Mouse (Mus musculus): Measurements from ENCODE around the gene Dlg2. TPM values are rescaled to one million over a fixed set of nuclear protein-coding genes. Genes with fewer than 3 reads are reported as not detected.

The Dlg2 gene
- polyA plus RNA-seq, 1 experiment from 2014 or later = 0.51 TPM

DNA sequence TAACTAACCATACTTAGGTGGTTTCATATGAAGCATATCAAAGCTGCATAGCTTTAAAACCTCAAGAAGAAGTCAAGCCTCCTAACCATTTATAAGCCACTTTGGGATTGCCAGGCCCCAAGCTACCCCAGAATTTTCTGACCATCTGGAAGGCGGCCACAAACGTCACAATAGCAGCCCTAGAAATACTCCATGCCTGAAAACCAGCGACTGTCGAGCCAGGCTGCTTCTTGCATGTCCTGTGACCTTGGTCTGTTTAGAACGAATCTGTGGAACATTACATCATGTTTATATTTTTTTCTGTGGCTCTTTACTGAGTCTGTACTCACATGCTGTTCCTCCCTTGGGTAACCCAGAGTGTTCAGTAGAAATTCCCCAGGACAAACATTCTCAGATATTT, 1355.7 kb downstream of the Dlg2 start:
- 58% methylated on average over 5 of the region's 5 CpGs for WGBS (ENCODE audit: insufficient replicate concordance)
- ATAC-seq (ENCODE audit: low read depth) = no peak
- Histone ChIP-seq H3K9me3 (replicated peaks; ENCODE audit: control insufficient read depth, low read length) (no peaks in the 10 kb centered on the region), H3K27ac (ENCODE audit: low read length) (no peak overlapping the region), H3K4me3 (ENCODE audit: low read depth, low read length) (no peak overlapping the region), H3K4me1 (ENCODE audit: control insufficient read depth, low read depth, low read length) (no peaks in the 10 kb centered on the region), H3K36me3 (ENCODE audit: control insufficient read depth, insufficient read depth) (no peaks in the 10 kb centered on the region), H3K9ac (ENCODE audit: low read depth, low read length) (no peak overlapping the region), H3K4me2 (ENCODE audit: low read depth, low read length) (no peak overlapping the region), H3K27me3 (ENCODE audit: control insufficient read depth, insufficient read depth, low read depth, low read length) (no peaks in the 10 kb centered on the region)

DNA sequence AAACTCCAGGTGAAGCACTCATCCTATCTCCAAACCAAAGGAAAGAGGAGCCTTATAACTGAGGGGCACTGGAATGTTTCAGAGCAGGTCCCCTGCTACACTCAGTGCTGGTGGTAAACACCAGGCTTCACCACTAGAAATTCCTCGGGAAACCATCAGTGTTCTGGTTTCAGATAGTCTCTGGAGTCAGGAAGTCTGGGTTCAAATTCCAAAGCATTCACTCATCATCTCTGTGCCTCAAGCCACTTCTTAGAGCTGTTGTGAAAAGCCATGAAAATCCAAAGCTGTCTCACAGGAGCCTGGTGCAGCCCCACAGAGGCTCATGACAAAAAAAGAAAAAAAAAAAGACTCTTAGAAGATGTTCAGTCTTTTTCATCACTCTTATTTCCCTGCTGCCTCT, 1369.3 kb downstream of the Dlg2 start:
- no peaks in the 10 kb centered on the region for H3K27me3 ChIP-seq (ENCODE audit: control insufficient read depth, insufficient read depth, low read depth, low read length)
- H3K9me3 ChIP-seq (replicated peaks; ENCODE audit: control insufficient read depth, low read length) = no peaks in the 10 kb centered on the region
- H3K27ac ChIP-seq (ENCODE audit: low read length) = no peak overlapping the region
- no peak for ATAC-seq (ENCODE audit: low read depth)
- 13% methylated on average over 1 of the region's 1 CpGs for WGBS (ENCODE audit: insufficient replicate concordance)
- no peaks in the 10 kb centered on the region for H3K36me3 ChIP-seq (ENCODE audit: control insufficient read depth, insufficient read depth)
- H3K4me2 ChIP-seq (ENCODE audit: low read depth, low read length) = no peak overlapping the region
- H3K9ac ChIP-seq (ENCODE audit: low read depth, low read length) = no peak overlapping the region
- H3K4me1 ChIP-seq (ENCODE audit: control insufficient read depth, low read depth, low read length) = no peaks in the 10 kb centered on the region
- H3K4me3 ChIP-seq (ENCODE audit: low read depth, low read length) = no peak overlapping the region

DNA sequence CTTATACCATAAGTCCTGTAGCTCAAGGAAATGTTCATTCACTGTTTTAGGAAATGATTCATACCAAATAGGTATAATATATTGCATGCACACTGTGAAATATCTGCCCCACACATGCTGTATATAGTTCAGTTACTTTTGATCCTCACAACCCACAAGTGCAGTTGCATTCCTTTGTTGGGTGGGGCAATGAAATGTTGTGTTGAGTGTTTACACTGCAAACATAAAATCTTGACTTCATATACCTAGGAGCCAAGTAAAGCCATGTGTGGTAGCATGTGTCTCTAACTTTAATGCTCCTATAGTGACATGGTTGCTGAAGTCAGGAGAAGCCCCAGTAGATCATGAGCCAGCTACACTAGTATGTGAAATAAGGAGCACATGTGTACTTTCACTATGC, 1372.9 kb downstream of the Dlg2 start:
- Histone ChIP-seq H3K4me3 (ENCODE audit: low read depth, low read length) (no peak overlapping the region), H3K27ac (ENCODE audit: low read length) (no peak overlapping the region), H3K9me3 (replicated peaks; ENCODE audit: control insufficient read depth, low read length) (no peaks in the 10 kb centered on the region), H3K27me3 (ENCODE audit: control insufficient read depth, insufficient read depth, low read depth, low read length) (no peaks in the 10 kb centered on the region), H3K9ac (ENCODE audit: low read depth, low read length) (no peak overlapping the region), H3K4me2 (ENCODE audit: low read depth, low read length) (no peak overlapping the region), H3K36me3 (ENCODE audit: control insufficient read depth, insufficient read depth) (no peaks in the 10 kb centered on the region), H3K4me1 (ENCODE audit: control insufficient read depth, low read depth, low read length) (no peaks in the 10 kb centered on the region)
- no peak for ATAC-seq (ENCODE audit: low read depth)

DNA sequence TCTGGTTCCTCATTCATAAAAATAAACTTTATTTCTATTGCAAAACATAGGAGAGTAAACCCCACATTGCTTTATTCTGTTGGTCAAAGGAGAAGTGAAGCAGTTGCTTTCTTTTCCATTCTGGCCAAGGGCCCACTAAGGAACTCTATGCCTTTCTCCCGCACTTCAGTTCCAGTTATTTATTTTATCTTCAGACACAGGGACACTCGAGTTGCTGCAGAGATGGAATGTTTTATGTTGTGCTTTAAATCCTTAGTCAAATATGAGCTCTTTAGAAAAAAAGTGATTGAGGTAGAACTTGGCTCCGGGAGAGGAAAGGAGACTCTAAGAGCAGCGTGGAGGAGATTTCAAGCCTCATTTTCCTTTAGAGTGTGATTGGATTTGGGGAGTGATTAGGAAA, 1377.2 kb downstream of the Dlg2 start:
- H3K27ac ChIP-seq (ENCODE audit: low read length) = no peak overlapping the region
- no peaks in the 10 kb centered on the region for H3K4me1 ChIP-seq (ENCODE audit: control insufficient read depth, low read depth, low read length)
- H3K36me3 ChIP-seq (ENCODE audit: control insufficient read depth, insufficient read depth) = no peaks in the 10 kb centered on the region
- no peaks in the 10 kb centered on the region for H3K9me3 ChIP-seq (replicated peaks; ENCODE audit: control insufficient read depth, low read length)
- no peak overlapping the region for H3K4me2 ChIP-seq (ENCODE audit: low read depth, low read length)
- no peak for ATAC-seq (ENCODE audit: low read depth)
- no peak overlapping the region for H3K9ac ChIP-seq (ENCODE audit: low read depth, low read length)
- no peaks in the 10 kb centered on the region for H3K27me3 ChIP-seq (ENCODE audit: control insufficient read depth, insufficient read depth, low read depth, low read length)
- 51% methylated on average over 4 of the region's 4 CpGs for WGBS (ENCODE audit: insufficient replicate concordance)
- H3K4me3 ChIP-seq (ENCODE audit: low read depth, low read length) = no peak overlapping the region

DNA sequence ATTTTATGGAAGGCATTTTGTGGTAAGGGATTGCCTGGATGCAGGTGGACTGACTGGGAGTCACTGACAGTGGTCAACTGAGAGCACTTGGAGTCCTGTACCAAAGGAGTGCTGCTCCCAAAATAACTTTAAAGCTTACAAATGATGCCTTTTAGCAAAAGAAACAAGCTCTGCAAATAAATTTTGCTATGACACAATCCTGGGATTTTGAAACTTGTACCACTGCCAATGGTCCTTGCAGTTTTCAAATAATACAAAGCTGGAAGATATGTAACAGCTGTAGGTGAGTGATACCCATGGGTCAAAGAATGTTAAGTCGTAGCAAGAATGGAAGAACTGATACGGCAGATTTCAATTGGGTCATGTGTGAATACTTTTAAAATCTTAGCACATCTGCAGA, 1380.5 kb downstream of the Dlg2 start:
- no peak overlapping the region for H3K4me3 ChIP-seq (ENCODE audit: low read depth, low read length)
- WGBS (ENCODE audit: insufficient replicate concordance) = 67% methylated on average over 2 of the region's 2 CpGs
- ATAC-seq (ENCODE audit: low read depth) = no peak

DNA sequence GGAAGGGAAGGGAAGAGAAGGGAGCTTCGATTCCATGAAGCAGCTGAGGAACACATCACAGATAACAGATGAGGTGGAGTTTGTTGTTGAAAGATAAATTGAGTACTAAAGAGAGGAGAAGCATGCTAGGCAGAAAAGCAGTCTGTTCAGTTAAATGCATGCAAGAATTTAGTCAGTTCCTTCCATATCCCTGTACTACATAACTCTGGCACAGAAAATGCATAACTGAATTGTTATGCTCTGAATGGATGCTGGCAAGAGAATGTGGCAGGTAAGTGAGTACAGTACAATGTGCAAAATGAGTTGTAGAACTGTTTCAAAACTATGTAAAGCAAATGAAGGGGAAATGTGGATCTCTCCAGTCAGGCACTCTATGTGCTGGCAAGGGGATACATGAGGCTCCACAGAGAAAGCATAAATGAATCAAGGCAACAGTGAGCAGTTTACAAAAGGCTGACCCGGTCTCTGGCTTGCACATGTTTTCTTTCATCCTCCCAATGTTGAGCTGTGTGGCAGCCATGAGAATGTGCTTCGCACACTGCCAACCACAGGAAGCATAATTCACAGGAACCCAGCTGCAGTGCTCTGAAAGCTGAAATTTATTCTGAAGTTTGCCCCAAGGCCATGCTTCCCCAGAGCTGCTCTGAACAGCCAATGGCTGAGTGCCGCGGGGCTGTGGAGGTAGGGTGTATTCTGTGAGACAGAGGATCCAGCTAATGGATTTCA, 1386.5 kb downstream of the Dlg2 start:
- ATAC-seq (ENCODE audit: low read depth) = no peak
- no peaks in the 10 kb centered on the region for H3K4me1 ChIP-seq (ENCODE audit: control insufficient read depth, low read depth, low read length)
- 46% methylated on average over 5 of the region's 5 CpGs for WGBS (ENCODE audit: insufficient replicate concordance)

More for the DNA sequence above, 1380.5 kb downstream of the Dlg2 start:
- H3K4me2 ChIP-seq (ENCODE audit: low read depth, low read length) = no peak overlapping the region
- H3K4me1 ChIP-seq (ENCODE audit: control insufficient read depth, low read depth, low read length) = no peaks in the 10 kb centered on the region
- H3K9ac ChIP-seq (ENCODE audit: low read depth, low read length) = no peak overlapping the region
- H3K27ac ChIP-seq (ENCODE audit: low read length) = no peak overlapping the region
- no peaks in the 10 kb centered on the region for H3K36me3 ChIP-seq (ENCODE audit: control insufficient read depth, insufficient read depth)
- H3K27me3 ChIP-seq (ENCODE audit: control insufficient read depth, insufficient read depth, low read depth, low read length) = no peaks in the 10 kb centered on the region
- H3K9me3 ChIP-seq (replicated peaks; ENCODE audit: control insufficient read depth, low read length) = no peaks in the 10 kb centered on the region

DNA sequence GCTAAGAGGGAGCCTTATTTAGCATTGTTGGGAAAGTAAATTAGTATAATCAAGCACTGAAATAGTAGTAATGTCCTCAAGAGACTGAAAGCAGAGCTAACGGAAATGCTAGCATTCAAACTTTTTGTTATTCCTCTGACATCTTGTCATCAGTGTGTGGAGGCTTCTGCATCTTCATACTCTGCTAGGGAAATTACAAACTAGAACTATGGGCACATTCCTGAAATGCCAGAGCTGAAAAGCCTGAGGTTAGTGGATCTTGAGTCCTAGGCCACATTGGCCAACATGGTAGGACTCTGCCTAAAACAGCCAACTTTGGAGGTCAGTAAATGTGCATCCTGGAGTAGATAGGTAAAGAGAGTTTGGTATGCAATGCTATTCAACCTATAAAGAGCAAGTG, 1392.4 kb downstream of the Dlg2 start:
- Histone ChIP-seq H3K4me3 (ENCODE audit: low read depth, low read length) (no peak overlapping the region), H3K27me3 (ENCODE audit: control insufficient read depth, insufficient read depth, low read depth, low read length) (no peaks in the 10 kb centered on the region), H3K9ac (ENCODE audit: low read depth, low read length) (no peak overlapping the region), H3K36me3 (ENCODE audit: control insufficient read depth, insufficient read depth) (no peaks in the 10 kb centered on the region), H3K27ac (ENCODE audit: low read length) (no peak overlapping the region), H3K4me1 (ENCODE audit: control insufficient read depth, low read depth, low read length) (no peaks in the 10 kb centered on the region), H3K9me3 (replicated peaks; ENCODE audit: control insufficient read depth, low read length) (no peaks in the 10 kb centered on the region), H3K4me2 (ENCODE audit: low read depth, low read length) (no peak overlapping the region)
- no peak for ATAC-seq (ENCODE audit: low read depth)
- WGBS (ENCODE audit: insufficient replicate concordance) = 58% methylated on average over 1 of the region's 1 CpGs

More for the DNA sequence above, 1386.5 kb downstream of the Dlg2 start:
- Histone ChIP-seq H3K4me3 (ENCODE audit: low read depth, low read length) (no peak overlapping the region), H3K27ac (ENCODE audit: low read length) (no peak overlapping the region), H3K27me3 (ENCODE audit: control insufficient read depth, insufficient read depth, low read depth, low read length) (no peaks in the 10 kb centered on the region), H3K4me2 (ENCODE audit: low read depth, low read length) (no peak overlapping the region), H3K9ac (ENCODE audit: low read depth, low read length) (no peak overlapping the region), H3K36me3 (ENCODE audit: control insufficient read depth, insufficient read depth) (no peaks in the 10 kb centered on the region), H3K9me3 (replicated peaks; ENCODE audit: control insufficient read depth, low read length) (no peaks in the 10 kb centered on the region)

- Histone ChIP-seq H3K27ac (ENCODE audit: low read length) (no peak overlapping the region), H3K27me3 (ENCODE audit: control insufficient read depth, insufficient read depth, low read depth, low read length) (no peaks in the 10 kb centered on the region), H3K4me1 (ENCODE audit: control insufficient read depth, low read depth, low read length) (no peaks in the 10 kb centered on the region), H3K36me3 (ENCODE audit: control insufficient read depth, insufficient read depth) (no peaks in the 10 kb centered on the region), H3K9ac (ENCODE audit: low read depth, low read length) (no peak overlapping the region), H3K9me3 (replicated peaks; ENCODE audit: control insufficient read depth, low read length) (no peaks in the 10 kb centered on the region), H3K4me2 (ENCODE audit: low read depth, low read length) (no peak overlapping the region), H3K4me3 (ENCODE audit: low read depth, low read length) (no peak overlapping the region)
- 41% methylated on average over 1 of the region's 1 CpGs for WGBS (ENCODE audit: insufficient replicate concordance)
- no peak for ATAC-seq (ENCODE audit: low read depth)
These were observed 1400.4 kb downstream of the Dlg2 start for GRCm38 (mm10) chr7:91876831-91877230.

DNA sequence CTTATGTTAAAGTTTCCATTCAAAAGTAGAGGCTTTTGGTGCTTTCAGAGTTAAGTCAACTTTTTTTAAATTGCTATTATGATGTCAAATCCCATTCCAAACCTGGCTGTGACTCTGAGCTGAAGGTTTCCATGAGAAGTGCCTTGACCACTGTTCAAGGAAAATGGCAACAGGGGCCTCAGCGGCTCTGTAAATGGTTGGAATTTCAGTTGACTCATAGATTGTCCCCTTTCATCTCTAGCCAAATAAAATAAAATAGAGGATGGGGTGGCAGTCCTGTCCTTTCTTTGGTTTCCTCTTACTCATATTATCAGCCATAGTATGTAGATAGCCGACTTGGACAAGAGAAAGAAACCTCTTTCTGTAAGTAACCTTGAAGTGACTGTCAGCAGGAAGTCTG, 1401.3 kb downstream of the Dlg2 start:
- H3K4me3 ChIP-seq (ENCODE audit: low read depth, low read length) = no peak overlapping the region

More for the DNA sequence above, 1401.3 kb downstream of the Dlg2 start:
- Histone ChIP-seq H3K36me3 (ENCODE audit: control insufficient read depth, insufficient read depth) (no peaks in the 10 kb centered on the region), H3K27ac (ENCODE audit: low read length) (no peak overlapping the region), H3K27me3 (ENCODE audit: control insufficient read depth, insufficient read depth, low read depth, low read length) (no peaks in the 10 kb centered on the region), H3K4me1 (ENCODE audit: control insufficient read depth, low read depth, low read length) (no peaks in the 10 kb centered on the region), H3K9ac (ENCODE audit: low read depth, low read length) (no peak overlapping the region), H3K9me3 (replicated peaks; ENCODE audit: control insufficient read depth, low read length) (no peaks in the 10 kb centered on the region), H3K4me2 (ENCODE audit: low read depth, low read length) (no peak overlapping the region)
- WGBS (ENCODE audit: insufficient replicate concordance) = 59% methylated on average over 2 of the region's 2 CpGs
- ATAC-seq (ENCODE audit: low read depth) = no peak

All from liver, embryonic 16.5 days (tissue).